Mouse (Mus musculus) macrophage (primary cell): Measurements from ENCODE around the gene Ndrg2. TPM values are rescaled to one million over a fixed set of nuclear protein-coding genes. Genes with fewer than 3 reads are reported as not detected.

Experiments used
- H3K27ac ChIP-seq: fragments of 350-480 bp; formaldehyde crosslinking; 2 replicates; pipeline ENCODE4 v1.9.0; 2021
- H3K36me3 ChIP-seq: fragments of 350-480 bp; formaldehyde crosslinking; 2 replicates; pipeline ENCODE4 v1.9.0; 2021; ENCODE audit errors: inconsistent target
- H3K4me3 ChIP-seq: fragments of 350-480 bp; formaldehyde crosslinking; 2 replicates; pipeline ENCODE4 v1.9.0; 2021; ENCODE audit errors: inconsistent target
- H3K79me2 ChIP-seq: fragments of 350-480 bp; formaldehyde crosslinking; 2 replicates; pipeline ENCODE4 v1.9.0; 2021; ENCODE audit errors: inconsistent target
- WGBS: methylation state at CpG from one replicate; pipeline ENCODE4 v1.1.7; 2026; ENCODE audit warnings: inconsistent platforms; ENCODE audit not compliant: missing documents; 5-methylcytosine and 5-hydroxymethylcytosine counted together
- polyA plus RNA-seq: library from polyadenylated mRNA; stranded (reverse); fragments of 250-400 nt; gene quantifications from 3 replicates; pipeline ENCODE4 v1.2.4, GENCODE M21; 2018; ENCODE audit warnings: inconsistent platforms

The Ndrg2 gene
- polyA plus RNA-seq, 1 experiment from 2014 or later, result not detected

- no peaks in the 10 kb centered on the region for H3K79me2 ChIP-seq
- no peak overlapping the region for H3K4me3 ChIP-seq
- 90% methylated on average over 7 of the region's 8 CpGs for WGBS
- H3K36me3 ChIP-seq, result no peaks in the 10 kb centered on the region
- no peak overlapping the region for H3K27ac ChIP-seq
These were observed 17.3 kb downstream of the Ndrg2 start for GRCm38 (mm10) chr14:51896539-51897170.

- no peak overlapping the region for H3K4me3 ChIP-seq
- H3K79me2 ChIP-seq, result no peaks in the 10 kb centered on the region
- no peak overlapping the region for H3K27ac ChIP-seq
- H3K36me3 ChIP-seq, result peaks cover 5% of the 10 kb centered on the region
- WGBS, result 82% methylated on average over 6 of the region's 6 CpGs
These were observed 17.9 kb downstream of the Ndrg2 start for GRCm38 (mm10) chr14:51896019-51896418.

- no peak overlapping the region for H3K27ac ChIP-seq
- WGBS, result 92% methylated on average over 14 of the region's 14 CpGs
- H3K79me2 ChIP-seq, result no peaks in the 10 kb centered on the region
- H3K36me3 ChIP-seq, result peaks cover 15% of the 10 kb centered on the region
- no peak overlapping the region for H3K4me3 ChIP-seq
These were observed 18.9 kb downstream of the Ndrg2 start for GRCm38 (mm10) chr14:51895071-51895470.

- H3K4me3 ChIP-seq, result no peak overlapping the region
- H3K36me3 ChIP-seq, result peaks cover 27% of the 10 kb centered on the region
- no peak overlapping the region for H3K27ac ChIP-seq
- no peaks in the 10 kb centered on the region for H3K79me2 ChIP-seq
- 96% methylated on average over 3 of the region's 3 CpGs for WGBS
These were observed 20.1 kb downstream of the Ndrg2 start for GRCm38 (mm10) chr14:51893809-51894208.

- WGBS, result 93% methylated on average over 10 of the region's 10 CpGs
- H3K79me2 ChIP-seq, result no peaks in the 10 kb centered on the region
- H3K27ac ChIP-seq, result no peak overlapping the region
- peaks cover 32% of the 10 kb centered on the region for H3K36me3 ChIP-seq
- H3K4me3 ChIP-seq, result no peak overlapping the region
These were observed 20.7 kb downstream of the Ndrg2 start for GRCm38 (mm10) chr14:51893094-51893794.

GRCm38 (mm10) chr14:51892191-51892939 lies 21.6 kb downstream of the Ndrg2 start, which contains the start of gene Slc39a2:
Slc39a2 (plus strand) TSS chr14:51892889.
- Histone ChIP-seq H3K27ac (no peak within 1 kb of the TSS), H3K36me3 (peaks cover 33% of the 10 kb centered on the region), H3K4me3 (no peak within 1 kb of the TSS), H3K79me2 (no peaks in the 10 kb centered on the region)
- 88% methylated on average over 6 of the region's 9 CpGs for WGBS

- H3K79me2 ChIP-seq, result peaks cover 21% of the 10 kb centered on the region
- peaks cover 45% of the 10 kb centered on the region for H3K36me3 ChIP-seq
- 96% methylated on average over 6 of the region's 6 CpGs for WGBS
- H3K4me3 ChIP-seq, result no peak overlapping the region
- no peak overlapping the region for H3K27ac ChIP-seq
These were observed 24.1 kb downstream of the Ndrg2 start for GRCm38 (mm10) chr14:51889833-51890232.

GRCm38 (mm10) chr14:51886051-51886450 lies 27.9 kb downstream of the Ndrg2 start:
- Histone ChIP-seq H3K27ac (no peak overlapping the region), H3K79me2 (peaks cover 21% of the 10 kb centered on the region), H3K4me3 (no peak overlapping the region), H3K36me3 (peaks cover 40% of the 10 kb centered on the region)
- WGBS, result 87% methylated on average over 5 of the region's 6 CpGs

- WGBS, result 2% methylated on average over 43 of the region's 43 CpGs
- H3K27ac ChIP-seq, result peak within 1 kb of the TSS; percentile 54
- H3K4me3 ChIP-seq, result peak within 1 kb of the TSS; percentile 99
- H3K79me2 ChIP-seq, result peaks cover 21% of the 10 kb centered on the region
- H3K36me3 ChIP-seq, result peaks cover 28% of the 10 kb centered on the region
These were observed 29.2 kb downstream of the Ndrg2 start, which contains the start of gene Mettl17 for GRCm38 (mm10) chr14:51884598-51885331. Mettl17 (plus strand) TSS chr14:51884842.

GRCm38 (mm10) chr14:51884031-51884544 lies 29.9 kb downstream of the Ndrg2 start:
- under 1% methylated on average over 11 of the region's 14 CpGs for WGBS
- H3K27ac ChIP-seq, result 0 out of 2 replicates have a peak overlapping the region, but pooled peaks have one; percentile 12

GRCm38 (mm10) chr14:51883527-51884030 lies 30.4 kb downstream of the Ndrg2 start:
- 3% methylated on average over 4 of the region's 4 CpGs for WGBS
- H3K4me3 ChIP-seq, result peak overlapping the region; percentile 99

More at GRCm38 (mm10) chr14:51884031-51884544, 29.9 kb downstream of the Ndrg2 start:
- peak overlapping the region; percentile 99 for H3K4me3 ChIP-seq
- H3K79me2 ChIP-seq, result peaks cover 21% of the 10 kb centered on the region
- H3K36me3 ChIP-seq, result peaks cover 21% of the 10 kb centered on the region

GRCm38 (mm10) chr14:51877517-51877916 lies 36.4 kb downstream of the Ndrg2 start:
- no peaks in the 10 kb centered on the region for H3K79me2 ChIP-seq
- H3K36me3 ChIP-seq, result no peaks in the 10 kb centered on the region
- WGBS, result 74% methylated on average over 3 of the region's 3 CpGs
- H3K4me3 ChIP-seq, result no peak overlapping the region
- H3K27ac ChIP-seq, result no peak overlapping the region

More at GRCm38 (mm10) chr14:51883527-51884030, 30.4 kb downstream of the Ndrg2 start:
- Histone ChIP-seq H3K27ac (0 out of 2 replicates have a peak overlapping the region, but pooled peaks have one; percentile 12), H3K36me3 (peaks cover 16% of the 10 kb centered on the region), H3K79me2 (peaks cover 21% of the 10 kb centered on the region)

GRCm38 (mm10) chr14:51871741-51872140 lies 42.2 kb downstream of the Ndrg2 start:
- H3K27ac ChIP-seq, result no peak overlapping the region
- no peaks in the 10 kb centered on the region for H3K79me2 ChIP-seq
- no peak overlapping the region for H3K4me3 ChIP-seq
- no peaks in the 10 kb centered on the region for H3K36me3 ChIP-seq
- 82% methylated on average over 9 of the region's 9 CpGs for WGBS

- H3K79me2 ChIP-seq, result no peaks in the 10 kb centered on the region
- H3K36me3 ChIP-seq, result no peaks in the 10 kb centered on the region
- WGBS, result 80% methylated on average over 2 of the region's 2 CpGs
- H3K27ac ChIP-seq, result no peak overlapping the region
- H3K4me3 ChIP-seq, result no peak overlapping the region
These were observed 43.2 kb downstream of the Ndrg2 start for GRCm38 (mm10) chr14:51870756-51871155.
